Mouse (Mus musculus): ENCODE data around the gene Abracl.

Gene Abracl

GRCm38 (mm10) chr10:18022741-18023347 lies at the start of gene Abracl:
Abracl (minus strand) TSS chr10:18023288.
- peak; percentile 77 to 82 for DNase-seq (ENCODE audit: low spot score in 2 of 2)

DNA sequence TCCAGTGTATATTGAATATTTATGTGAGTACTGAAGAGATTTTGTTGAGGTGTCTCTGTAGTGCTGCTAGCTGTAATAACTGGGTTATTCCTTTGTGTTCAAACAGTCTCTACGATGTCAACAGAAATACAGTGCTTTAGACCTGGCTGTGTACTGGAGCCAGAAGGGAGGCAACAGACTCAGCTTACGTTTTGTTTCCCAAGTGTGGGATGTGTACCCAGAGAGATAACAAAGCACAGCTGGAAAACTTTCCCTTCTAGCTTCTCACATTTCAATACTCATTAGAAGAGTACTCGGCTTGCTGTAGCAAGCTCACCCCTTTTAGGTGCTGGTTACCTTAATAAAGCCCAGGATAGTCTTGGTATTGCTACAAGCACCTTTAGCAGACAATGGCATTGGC lies 49.8 kb upstream of the Abracl start:
- no peak for DNase-seq (ENCODE audit: low spot score in 2 of 2)

DNA sequence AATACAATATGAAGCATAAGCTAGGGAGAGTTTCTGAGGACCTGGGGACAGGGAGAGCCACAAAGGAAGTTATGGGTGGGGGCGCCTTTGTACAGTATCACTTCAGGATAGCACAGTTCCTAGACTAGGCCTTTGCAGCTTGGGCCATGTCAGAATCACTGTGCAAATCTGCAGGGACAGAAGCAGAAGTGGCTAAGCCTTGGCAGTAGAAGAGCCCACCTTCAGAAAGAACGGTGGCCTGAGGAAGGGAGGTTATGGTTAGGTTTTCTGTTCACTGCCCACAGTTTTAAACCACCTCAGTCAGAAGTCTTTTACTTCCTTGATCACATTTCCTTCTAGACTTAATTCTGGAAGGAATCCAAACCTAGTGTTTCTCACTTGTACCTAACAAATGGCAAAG lies 47.5 kb upstream of the Abracl start:
- DNase-seq (ENCODE audit: low spot score in 2 of 2) = no peak

- DNase-seq (ENCODE audit: low spot score in 2 of 2) = peak; percentile 73
Measured at GRCm38 (mm10) chr10:18070144-18070543, 47.1 kb upstream of the Abracl start.

- DNase-seq (ENCODE audit: low spot score in 2 of 2) = no peak
Measured at GRCm38 (mm10) chr10:18069576-18069975, 46.5 kb upstream of the Abracl start.

GRCm38 (mm10) chr10:18068880-18069279 lies 45.8 kb upstream of the Abracl start:
- no peak for DNase-seq (ENCODE audit: low spot score in 2 of 2)

- no peak for DNase-seq (ENCODE audit: low spot score in 2 of 2)
Measured at GRCm38 (mm10) chr10:18067761-18068446, 44.8 kb upstream of the Abracl start.

DNA sequence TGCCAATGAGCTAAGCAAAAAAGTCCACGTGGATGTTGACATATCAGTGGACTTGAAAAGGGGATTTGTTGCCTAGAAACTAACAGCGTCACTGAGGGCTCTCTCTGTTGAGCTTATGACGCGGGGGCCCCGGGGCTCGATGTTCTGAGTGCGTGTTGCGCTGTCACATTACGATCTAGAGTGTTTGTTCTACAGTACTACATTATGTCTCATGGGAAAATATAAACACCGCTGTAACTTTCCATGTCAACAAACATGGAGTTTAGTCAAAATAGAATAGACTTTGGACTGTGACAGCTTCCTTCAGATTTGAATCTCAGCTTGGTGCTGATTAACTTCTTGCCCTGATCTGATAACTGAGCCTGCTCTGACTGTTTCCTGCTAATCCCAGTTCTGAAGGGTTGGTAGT lies 42.9 kb upstream of the Abracl start:
- DNase-seq (ENCODE audit: low spot score in 2 of 2) = no peak

GRCm38 (mm10) chr10:18064606-18065228 lies 41.6 kb upstream of the Abracl start:
- no peak for DNase-seq (ENCODE audit: low spot score in 2 of 2)

DNA sequence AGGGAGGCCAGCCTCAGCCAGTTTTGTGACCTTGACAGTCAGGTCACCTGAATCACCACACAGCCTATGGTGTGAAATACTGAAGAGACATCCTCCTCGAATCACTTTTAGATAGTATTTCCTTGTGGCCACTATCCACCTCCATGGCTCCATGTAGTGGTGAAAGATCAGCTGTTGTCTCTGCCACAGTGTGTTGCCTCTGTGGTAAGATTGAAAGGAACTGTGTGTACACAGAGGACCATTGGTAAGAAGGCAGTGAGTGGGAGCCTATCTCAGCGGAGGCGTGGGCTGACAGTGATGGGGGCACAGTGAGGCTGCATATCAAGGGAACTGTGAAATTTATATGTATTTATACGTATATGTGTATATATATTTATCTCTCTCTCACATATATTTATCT lies 38.4 kb upstream of the Abracl start:
- no peak for DNase-seq (ENCODE audit: low spot score in 2 of 2)

DNA sequence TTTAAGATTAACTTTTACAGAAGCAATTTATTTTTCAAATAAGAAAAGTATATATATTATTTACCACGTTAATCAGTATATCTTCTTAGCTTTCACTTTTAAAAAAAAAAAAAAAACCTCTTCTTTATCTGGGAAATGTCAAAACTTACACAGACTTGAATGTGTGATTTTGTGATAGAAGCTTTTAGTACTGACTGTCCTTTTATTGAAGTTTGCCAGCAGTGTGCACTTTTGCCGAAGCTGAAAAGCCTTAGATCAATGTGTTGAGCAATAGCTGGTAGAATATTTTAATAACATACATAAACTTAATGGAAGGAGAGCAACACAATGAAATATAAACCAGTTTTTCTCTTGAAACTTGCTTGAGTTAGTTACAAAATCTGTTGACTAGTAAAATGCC lies 37.7 kb upstream of the Abracl start:
- DNase-seq (ENCODE audit: low spot score in 2 of 2) = no peak

GRCm38 (mm10) chr10:18059807-18060206 lies 36.7 kb upstream of the Abracl start:
- DNase-seq (ENCODE audit: low spot score in 2 of 2) = no peak

DNA sequence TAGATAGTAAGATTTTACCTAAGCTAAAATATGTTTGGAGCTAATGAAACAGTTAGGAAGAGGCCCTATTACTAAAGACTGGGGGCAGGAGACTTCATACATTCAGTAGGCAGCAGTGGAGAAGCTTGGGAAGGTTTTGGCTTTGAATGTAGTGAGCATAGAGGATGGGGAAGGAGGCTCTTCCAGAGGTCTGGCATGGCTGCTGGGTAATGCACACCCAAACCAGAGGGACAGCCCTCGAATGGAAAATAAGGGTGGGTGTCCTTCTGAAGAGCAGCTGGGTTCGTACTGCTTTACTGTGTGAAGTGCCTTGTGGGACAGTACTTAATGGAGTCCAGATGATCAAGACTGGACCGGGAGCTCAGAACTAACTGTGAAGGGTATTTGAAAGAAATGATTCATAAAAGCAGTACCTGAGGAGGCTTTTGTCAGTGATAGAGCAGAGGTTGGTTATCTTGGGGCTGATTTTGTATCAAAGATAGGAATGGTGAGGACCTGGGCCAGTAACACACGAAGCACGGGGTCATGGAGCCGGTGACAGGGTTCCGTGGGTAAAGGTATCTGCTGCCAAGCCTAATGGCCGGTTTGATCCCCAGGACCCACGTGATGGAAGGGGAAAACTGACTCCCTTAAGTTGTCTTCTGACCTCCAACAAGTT lies 35.7 kb upstream of the Abracl start:
- no peak for DNase-seq (ENCODE audit: low spot score in 2 of 2)

- no peak for DNase-seq (ENCODE audit: low spot score in 2 of 2)
Measured at GRCm38 (mm10) chr10:18056391-18056745, 33.3 kb upstream of the Abracl start.

DNA sequence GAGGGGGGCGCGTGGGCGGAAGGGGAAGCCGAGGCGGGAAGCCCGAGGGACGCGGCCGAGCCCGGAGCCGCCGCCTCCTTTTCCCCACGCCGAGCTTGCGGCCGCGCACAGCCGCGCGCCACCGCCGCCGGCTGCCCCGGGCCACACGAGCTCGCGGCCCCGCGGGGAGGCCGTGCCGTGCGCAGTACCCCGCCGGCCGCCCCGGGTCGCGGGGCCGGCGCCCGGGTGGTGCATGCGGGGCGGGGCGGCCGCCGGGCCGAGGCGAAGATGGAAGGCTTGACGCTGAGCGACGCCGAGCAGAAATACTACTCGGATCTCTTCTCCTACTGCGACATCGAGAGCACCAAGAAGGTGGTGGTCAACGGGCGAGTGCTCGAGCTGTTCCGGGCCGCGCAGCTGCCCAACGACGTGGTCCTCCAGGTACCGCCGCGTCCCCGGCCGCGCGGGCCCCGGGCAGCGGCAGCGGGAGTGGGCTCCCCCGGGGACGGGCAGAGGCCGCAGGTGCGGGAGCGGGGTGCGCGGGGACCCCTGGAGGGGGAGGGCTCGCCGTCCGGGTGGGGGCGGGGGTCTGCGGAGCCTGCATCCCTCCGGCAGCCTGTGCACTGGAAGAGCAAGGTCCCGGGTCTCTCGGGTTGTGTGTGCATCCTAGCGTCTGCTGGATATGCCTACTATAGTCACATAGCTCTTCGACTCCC lies 32.8 kb upstream of the Abracl start, which contains the start of gene Reps1:
TSS of gene Reps1 (plus strand) at position 166 of the 695 bp plus-strand sequence.
- DNase-seq (ENCODE audit: low spot score in 2 of 2) = peak; percentile 41 to 43

DNA sequence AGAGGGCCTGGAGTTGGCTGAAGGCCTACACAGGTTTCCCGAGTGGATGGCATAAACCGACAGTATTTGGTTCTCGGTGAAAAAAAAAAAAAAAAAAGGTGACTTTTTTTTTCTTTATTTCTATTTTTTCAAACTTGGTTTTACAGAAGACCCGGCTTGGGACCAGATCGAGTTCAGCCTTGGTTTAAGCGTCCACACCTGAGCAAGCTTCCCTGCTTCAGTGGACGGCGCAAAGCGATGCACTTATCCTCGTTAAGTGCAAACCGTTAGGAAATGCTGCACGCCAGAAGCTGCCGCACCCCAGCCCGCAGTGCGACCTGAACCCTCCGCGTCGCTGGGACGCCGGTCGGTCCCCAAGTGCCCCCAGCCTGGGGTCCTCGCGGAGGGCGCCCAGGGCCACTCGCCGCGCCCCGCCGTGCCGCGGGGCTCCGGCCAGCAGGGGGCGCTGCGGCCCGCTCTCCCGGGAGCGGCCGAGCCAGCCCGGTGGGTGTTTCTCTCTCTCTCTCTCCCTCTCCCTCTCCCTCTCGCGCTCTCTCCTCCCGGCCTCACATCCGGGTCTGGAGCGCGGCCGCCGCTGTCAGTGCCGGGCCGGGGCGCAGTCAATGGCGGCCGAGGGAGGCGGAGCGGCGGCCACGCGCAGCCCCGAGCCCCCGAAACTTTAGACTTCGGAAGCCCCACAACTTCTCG lies 32.1 kb upstream of the Abracl start:
- peak; percentile 89 to 90 for DNase-seq (ENCODE audit: low spot score in 2 of 2)

DNA sequence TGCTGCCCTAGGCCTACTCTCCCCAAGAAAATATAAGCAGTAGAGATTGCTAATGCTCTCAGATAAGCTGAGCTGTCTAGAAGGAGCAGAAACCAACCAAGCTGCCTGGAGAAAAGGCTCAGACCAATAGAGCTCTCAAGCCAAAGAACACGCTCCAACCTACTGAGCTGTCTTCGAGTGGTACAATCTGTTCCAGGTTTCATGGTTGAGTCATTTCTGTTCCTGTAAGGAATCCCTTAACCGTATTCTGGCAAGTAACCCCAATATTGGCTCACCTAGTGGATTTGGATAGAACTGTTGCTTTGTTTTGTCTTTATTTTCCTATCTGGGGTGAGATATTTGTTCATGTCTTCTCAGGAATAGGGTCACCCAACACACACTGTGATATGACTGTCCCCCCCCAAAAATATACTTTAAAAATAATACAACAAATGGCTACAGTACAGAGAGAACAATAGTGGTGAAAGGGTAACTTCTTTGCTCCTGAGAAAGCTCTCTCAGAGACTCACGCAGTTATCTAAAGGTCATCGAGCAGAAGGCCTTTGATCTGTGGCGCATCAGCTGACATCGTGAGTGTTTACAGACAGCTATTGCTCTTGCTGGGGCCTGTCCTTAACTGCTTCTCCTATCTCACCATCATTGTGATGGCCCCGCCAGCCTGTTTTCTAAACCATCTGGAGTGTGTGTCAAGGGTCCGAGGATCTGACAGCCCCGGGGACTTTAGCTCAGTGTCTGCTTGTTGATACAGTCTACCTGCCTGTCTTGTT lies 24.5 kb upstream of the Abracl start:
- no peak for DNase-seq (ENCODE audit: low spot score in 2 of 2)

GRCm38 (mm10) chr10:18046380-18046779 lies 23.3 kb upstream of the Abracl start:
- no peak for DNase-seq (ENCODE audit: low spot score in 2 of 2)

- no peak for DNase-seq (ENCODE audit: low spot score in 2 of 2)
Measured at GRCm38 (mm10) chr10:18036849-18037248, 13.8 kb upstream of the Abracl start.

DNA sequence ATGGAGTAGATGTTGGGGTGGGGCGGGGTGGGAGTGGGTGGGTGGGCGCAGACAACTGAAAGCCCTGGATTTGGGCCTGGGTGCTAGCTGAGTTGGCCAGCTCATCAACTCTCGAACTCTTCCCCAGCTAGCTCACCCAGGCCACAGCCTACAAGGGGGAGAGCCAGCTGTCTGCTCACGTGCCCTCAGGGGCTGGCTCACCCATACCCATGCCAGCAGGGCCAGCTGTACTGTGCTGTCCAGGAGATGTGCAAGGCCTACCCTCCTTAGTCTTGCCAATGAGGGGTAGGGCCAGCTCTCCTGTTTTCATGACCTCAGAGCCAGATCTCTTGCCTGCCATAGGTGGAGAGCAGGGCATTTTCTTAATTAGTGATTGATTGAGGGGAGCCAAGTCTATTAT lies 11.3 kb upstream of the Abracl start:
- DNase-seq (ENCODE audit: low spot score in 2 of 2) = no peak

DNA sequence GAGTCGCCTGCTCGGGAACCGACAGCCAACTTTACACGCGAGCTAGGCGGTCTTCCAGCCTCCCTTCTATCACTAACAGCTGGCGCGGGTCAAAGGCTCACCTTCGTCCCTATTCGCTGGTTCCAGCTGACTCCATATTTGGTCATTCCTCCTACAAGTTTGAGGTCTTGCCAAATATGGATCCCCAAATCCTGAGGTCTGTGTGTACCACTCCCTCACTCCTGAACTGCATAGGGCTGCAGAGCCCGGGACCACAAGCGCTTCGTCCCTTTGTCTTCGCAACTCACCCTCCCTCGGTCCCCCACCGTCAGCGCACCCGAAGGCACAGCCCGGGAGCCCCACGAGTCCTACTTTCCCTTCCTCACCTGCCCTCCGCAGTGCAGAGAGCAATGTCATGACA lies 776 bp downstream of the Abracl start:
- peak; percentile 72 to 78 for DNase-seq (ENCODE audit: low spot score in 2 of 2)

Data from right cerebral cortex, postnatal 10 days (tissue).